Mouse (Mus musculus): ENCODE measurements around the gene Gm9999.
"Not testable (repeated sequence)": the region's sequence is repeated elsewhere in the genome, so short reads cannot be mapped to it uniquely, and the experiment has no call there.

Gm9999 gene

DNA sequence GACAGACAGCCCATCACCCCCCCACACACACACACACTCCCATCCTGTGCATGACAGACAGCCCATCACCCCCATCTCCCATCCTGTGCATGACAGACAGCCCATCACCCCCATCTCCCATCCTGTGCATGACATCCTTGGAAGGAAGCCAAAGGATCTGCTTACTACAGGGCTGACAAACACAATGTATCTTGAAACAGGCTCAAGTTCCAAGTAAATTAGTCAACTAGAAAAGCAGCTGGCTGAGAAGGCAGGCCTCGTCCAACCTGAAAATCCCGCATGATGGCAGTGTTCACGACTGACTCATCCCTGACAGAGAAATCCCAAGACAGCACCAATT is 17.2 kb downstream of the Gm9999 start:
- no peak for DNase-seq

DNA sequence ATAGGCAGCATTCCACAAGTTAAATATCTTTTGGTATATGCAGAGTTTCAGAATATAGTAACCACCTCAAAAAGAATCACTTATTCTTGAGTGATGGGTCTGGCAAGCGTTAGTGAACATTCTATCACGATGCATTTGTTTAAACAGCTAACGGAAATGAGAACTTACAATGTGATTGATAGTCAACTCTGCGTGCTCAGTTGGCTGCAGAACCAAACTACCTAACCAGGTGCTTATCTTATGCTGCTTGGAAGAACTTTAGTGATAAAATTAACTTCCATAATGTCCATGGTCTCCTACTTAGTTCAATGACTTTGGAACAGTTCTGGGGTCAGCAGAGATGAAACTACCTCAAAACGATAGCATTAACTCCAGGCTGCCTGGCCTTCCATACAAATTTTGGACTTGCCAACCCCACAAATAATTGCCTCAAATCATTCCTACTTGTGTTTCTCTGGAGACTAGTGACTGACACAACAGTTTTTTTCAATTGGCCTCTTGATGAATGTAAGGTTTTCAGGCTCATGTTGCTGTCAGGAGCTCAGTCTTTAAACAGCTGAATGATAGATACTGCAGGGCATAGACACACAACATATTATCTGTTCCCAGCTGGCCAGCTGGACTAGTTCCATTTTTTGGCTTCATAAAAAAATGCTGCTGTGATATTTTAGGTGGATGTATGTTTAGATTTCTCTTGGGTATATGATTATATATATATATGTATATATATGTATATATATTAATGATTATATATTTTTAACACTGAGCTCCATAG is 17.9 kb downstream of the Gm9999 start:
- DNase-seq = no peak

DNA sequence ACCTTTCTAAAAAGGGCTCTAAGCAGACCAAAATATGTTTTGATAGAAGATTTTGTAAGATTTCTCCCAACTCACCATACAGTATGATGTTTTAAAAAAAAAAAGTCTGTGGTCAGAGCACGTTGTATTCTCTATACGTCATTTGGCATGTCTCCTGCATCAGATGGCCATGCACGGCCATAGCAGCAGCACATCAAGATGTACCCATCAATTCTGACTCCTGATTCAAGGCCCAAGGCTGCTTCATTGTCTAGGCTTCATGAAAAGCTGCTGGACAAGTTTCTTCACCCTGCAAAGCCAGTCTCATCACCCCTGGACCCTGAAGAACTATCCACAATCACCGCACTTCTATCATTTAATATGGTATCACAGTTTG is 18.5 kb downstream of the Gm9999 start:
- DNase-seq = no peak

DNA sequence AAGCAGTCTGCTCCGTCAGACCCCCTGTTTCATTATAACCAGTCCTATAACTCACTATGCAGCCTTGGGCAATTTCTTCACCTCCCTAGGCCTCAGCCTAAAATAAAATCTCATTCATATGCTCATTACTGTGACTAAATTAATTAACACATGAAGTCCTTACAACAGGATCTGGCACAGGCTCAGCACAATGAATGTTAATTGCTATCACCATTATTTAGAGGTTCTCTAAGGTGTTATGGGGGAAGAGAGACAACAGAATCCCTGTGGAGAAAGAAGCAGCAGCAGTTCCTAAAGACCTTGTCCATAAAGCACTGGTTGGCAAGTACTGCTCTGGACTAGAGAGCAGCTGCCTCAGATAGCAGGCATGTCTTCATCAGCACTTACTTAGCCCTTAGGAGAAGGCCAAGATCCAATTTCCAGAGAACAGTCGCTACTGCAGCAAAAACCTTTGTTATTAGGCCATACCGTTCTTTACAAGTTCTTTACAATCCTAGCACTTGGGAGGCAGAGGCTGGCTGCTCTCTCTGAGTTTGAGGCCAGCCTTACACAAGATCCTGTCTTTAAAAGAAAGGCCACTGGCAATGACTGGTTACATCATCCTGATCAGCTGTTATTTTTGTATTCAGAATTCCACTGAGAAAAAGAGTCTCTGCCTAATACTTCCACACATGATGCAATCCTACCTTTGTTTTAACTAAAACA is 20.2 kb downstream of the Gm9999 start:
- DNase-seq = no peak

DNA sequence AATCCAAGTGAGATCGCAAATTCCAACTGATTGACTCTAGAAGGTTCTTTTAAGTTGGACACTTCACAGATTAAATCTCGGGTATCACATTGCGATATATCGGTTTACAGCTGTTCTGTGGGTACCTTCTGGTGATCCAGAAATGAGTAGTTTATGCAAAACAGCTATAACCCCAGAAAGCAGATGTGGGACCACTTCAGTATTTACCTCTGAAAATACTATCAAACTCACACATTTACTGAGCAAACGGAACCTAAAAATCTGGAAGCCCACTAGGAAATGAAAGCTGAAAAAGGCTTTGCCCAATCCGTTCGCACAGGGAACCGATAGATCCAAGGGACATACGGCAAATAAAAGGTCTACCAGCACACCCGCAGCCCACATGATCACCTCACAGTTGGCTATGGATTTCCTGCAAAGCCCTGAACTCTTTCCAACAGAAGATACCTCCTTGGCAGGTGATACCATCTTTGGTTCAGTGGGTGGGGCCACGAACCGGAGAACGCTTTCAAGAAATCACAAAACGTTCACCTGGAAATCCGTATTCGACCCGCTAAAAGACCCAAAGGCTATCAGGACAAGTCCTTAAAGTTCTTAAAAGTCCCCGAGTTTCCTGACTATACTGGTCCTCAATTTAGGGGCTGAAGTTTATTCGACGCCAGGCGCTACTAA is 23.9 kb downstream of the Gm9999 start:
- DNase-seq = no peak

DNA sequence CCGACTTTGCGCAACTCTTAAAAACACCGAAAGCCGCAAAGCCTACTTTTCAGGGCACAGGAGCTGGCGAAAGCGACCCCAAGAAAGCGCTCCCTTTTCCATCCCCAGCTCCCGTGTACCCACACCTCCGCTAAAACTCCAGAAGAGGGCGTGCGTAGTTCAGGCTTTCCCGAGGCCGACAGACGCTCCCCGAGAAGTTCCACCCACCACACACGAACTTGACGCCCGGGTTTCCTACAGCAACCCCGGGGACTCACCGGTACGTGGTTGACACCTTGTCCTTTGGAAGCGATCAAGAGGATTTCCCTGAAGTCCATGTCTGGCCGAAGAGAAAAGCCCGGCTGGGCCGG is 24.4 kb downstream of the Gm9999 start:
- no peak for DNase-seq

DNA sequence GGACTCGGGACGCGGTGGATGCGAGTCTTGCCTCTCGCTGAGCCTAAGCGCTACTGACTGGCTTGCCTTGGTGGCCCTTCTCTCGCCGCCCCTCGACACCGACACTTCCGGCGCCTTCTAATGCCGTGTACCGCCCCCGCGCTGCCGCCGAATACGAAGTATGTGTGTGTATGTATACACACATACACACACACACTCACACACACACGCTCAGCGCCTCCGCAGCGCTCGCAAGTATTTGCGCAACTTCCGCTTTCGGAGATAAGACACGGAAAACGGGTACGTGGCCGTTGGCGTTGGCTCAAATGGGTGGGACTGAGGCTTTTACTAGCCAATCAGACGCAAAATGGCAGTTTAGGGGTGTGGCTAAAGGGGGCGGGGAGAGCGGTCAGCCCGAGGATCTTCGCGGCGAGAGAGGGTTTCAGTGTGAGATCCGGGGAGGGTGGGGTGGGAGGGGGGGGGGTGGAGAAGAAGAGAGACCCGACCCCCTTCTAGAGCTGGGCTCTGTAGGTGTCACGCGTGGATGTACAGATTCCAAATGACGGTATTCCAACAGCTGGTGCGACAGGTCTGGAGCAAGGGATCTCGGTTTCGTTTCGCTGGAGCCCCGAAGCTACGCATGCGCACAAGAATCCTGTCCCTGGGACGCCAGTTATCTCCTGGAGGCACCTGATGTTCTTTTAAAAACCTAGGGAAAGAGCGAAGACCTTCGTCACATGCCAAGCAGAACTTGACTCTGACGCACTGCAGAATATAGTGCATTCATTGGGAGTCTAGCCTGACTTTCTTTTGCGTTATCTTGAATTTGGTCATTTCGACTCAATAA is 25.0 kb downstream of the Gm9999 start, which contains the start of gene Spty2d1:
TSS of gene Spty2d1 (minus strand) at position 244 of the 826 bp plus-strand sequence.
- peak; percentile 99 for DNase-seq

DNA sequence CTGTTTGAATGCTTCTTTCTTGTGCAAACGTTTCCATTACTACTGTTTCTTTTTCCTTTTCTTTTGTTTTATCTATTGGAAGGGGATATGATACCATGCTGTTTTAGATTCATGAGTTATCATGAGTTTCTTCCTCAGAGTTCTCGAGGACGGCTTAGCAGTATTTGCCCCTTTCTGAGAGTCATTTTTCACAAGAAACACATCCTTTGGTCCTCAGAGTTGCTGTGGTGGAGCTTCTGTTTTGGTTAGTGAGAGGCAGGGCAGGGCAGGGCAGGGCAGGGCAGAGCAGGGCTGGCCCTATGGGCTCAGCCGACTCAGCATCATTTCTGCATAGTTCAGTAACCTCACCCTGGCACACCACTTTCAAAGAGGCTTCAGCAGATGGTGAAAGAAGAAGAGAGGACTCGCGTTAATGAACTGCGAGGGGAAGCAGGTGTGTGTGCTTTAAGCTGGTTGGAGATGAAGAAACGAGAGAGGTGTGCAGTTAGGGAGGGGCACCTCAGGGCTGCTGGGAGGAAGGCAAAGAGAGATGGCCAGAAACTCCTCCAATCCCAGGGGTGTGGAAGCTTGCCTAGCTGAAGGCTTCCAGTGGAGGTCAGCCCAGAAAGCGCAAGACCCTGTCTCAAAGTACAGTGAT is 29.9 kb downstream of the Gm9999 start:
- no peak for DNase-seq

DNA sequence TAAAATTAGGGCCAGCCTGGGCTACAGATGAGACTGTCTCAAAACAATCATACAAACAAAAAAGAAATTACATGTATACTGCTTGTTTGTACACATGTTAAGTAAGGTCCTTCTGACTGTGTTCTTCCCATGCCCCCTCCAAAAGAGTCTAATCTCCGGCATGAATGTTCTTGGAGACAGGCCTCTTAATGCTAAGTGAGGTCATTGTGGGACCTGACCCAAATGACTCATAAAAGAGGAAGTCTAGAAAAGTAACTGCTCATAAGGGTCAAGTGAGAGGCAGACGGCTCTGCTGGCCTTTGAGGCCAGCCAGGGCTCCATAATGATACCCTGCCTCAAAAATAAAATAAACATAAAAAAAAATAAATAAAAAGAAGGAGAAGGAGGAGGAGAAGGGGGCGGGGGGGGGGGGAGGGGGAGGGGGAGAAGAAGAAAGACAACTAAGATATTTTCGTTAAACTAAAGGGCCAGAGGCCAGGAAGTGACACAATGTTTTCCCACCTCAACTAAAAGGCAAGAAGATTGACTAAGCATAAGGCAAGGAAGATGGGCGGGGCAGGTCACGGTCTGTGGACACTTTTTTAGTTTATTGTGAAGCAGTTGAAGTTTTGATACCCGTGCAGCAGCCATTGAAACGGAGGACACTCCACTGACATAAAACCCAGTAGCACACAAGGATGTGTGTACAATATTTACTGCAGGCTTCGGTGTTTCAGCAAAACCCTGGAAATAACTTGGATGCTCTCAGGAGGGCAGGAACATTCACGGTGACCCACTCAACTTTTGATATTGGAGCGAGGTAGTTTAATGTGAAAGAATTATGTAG is 31.4 kb downstream of the Gm9999 start:
- DNase-seq = no peak

DNA sequence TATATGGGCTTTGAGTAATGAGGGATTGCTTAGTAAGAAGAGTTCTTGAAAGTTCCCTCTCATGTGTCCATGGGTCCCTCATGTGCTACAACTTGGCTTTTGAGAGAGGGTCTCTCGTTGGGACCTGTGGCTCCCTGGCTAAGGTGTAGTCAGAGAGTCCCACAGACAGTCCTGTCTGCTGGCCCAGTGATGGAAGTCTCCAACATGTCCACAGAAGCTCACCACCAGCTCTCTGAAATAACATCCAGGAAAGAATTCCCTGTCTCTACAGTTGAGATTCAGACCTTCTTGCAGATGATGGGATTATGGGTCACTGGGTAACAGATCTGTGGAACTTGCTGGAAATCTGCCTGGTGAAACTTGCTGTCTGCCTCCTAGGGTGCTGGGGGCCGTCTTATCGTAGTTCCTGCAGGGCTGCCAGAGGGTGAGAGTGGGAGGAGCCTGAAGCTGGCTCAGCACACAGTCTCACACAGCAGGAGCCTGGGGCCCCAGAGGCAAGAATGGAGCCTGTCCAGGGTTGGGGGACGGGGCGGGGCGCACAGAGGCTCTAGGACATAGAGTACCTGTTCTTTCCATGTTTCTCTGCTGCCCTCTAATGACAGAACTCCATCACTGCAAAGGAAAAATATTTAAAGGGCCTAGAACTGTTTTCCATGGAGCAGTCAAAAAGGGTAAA is 32.1 kb downstream of the Gm9999 start:
- DNase-seq = peak; percentile 86

DNA sequence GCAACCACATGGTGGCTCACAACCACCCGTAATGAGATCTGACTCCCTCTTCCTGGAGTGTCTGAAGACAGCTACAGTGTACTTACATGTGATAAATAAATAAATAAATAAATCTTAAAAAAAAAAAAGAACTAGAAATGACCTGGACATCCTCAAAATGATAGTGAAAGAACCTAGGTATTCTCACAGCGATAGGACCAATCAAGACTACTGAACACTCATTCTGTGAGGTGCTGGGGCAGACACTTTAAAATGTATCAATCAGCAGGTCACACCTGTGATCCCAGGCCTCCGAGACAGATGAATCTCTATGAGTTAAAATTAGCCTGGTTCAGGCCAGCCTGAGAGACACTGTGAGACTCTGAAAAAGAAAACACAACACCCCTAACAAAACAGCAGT is 33.2 kb downstream of the Gm9999 start:
- no peak for DNase-seq

DNA sequence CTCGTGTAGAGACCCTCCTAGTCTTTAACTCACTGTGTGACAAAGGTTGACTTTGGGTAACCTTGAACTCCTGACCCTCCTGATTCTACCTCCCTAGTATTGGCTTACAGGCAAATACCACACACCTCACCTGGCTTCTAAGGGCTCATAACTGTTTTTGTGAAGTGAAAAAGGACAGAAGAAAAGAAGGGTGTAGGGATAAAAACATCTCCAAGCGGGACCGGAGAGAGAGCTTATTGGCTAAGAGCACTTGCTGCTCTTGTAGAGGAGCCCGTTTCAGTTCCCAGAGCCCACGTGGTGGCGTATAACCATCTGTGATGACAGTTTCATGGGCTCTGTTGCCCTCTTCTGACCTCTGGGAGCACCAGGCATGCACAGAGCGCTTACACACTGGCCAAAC is 33.8 kb downstream of the Gm9999 start:
- no peak for DNase-seq

DNA sequence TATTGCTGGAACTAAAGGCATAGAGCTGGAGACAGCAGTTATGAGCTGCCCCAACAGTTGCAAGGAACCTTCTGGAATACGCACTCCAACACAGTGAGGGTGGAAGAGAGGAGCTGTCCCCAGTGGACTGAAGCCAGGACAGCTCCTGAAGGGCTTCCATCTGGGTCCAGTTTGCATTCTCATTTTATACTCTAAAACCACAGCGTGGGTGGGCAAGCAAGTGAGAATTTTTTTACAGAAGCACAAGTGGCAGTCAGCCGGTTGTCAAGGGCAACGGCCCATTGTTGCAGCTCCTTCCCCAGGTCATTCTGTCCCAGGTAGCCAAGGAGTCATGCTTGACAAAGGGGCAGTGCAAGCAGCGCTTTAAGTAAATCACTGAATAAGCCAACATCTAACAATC is 36.3 kb downstream of the Gm9999 start:
- no peak for DNase-seq

DNA sequence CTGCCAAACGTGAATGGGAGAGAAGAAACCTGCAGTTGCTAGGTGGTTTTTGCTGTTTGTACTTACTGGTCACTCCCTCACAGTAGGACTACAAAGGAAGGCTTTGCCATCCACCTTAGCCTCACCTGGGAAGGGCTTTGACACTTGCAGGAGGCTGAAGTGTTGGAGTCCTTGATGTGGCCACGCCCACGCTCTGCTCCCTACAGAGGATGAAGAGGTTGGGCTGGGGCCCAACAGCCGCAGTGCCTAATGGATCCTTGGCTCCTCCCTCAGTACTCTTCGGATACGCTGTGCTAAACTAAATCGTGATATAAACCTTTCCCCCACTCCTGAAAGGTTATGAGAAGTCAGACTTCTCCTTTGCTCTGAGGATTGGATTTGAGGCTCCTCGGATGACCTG is 37.6 kb downstream of the Gm9999 start:
- DNase-seq = no peak

DNA sequence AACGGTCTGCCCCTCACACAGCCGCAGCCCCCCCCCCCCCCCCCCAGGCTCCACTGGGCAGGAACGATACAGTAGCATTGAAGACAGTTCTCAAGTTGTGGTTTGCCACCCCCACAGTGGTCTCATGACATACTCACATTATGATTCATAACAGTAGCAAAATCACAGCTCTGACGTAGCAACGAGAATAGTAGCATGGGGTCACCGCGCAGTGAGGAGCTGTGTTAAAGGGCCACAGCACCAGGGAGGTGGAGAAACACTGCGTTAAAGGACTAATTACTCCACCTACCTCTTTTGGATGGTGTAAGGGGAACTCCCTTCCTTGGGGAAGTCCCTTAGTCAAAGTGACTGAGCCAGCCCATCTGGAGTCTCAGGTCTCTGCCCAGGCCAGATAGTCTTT is 39.1 kb downstream of the Gm9999 start:
- DNase-seq = no peak

DNA sequence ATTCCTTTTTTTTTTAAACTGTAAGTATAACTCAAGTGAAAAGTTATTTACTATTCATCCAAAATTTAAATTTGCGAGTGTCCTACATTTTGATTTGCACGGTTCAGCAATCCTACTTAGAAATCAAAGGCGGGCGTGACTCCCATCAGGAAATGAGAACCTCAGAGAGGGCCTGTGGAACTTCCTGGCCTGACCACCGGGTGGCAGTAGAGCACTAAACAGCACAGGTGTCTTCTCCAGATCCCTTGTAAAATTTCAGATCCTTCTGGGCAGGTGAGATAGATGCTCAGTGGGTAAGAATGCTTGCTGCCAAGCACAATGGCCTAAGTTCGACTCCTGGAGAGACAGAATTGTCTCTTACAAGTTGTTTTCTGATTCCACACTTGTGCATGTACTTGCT is 40.1 kb downstream of the Gm9999 start:
- peak; percentile 87 for DNase-seq

DNA sequence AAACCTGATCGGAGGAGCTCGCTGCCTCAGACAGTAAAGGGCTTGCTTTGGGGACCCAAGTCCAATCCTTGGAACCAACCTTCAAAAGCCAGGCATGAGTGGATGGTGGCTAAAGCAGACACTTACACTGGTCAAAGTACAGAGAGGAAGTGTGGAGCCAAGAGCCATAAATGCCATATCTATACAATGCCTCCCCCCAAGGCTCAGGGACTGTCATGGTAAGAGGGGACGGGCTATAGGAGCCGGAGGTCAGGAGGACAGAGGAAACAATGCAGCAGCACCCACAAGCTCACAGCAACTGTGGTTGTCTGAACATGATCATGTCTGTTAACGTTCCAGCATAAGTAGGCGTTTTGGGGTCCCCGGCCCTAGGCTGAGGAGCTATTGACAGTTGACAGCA is 41.1 kb downstream of the Gm9999 start:
- DNase-seq = no peak

DNA sequence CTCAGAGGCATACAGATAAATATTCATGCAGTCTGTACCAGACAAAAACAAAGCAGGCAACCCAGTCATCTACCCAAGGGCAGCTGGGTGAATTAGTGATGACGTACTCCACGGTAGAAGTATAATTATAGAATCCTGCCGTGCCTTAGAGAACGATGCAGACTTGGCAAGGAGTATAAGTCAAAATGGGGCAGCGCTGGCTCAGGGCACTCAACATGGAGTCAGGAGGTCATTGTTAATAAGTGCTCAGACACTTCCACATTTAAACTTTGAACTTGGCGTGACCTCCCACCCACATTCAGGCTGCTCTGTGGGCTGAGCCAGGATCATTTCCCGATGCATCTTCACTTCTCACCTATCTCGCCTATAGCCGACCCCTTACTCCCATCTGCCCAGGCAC is 42.0 kb downstream of the Gm9999 start:
- DNase-seq = no peak

DNA sequence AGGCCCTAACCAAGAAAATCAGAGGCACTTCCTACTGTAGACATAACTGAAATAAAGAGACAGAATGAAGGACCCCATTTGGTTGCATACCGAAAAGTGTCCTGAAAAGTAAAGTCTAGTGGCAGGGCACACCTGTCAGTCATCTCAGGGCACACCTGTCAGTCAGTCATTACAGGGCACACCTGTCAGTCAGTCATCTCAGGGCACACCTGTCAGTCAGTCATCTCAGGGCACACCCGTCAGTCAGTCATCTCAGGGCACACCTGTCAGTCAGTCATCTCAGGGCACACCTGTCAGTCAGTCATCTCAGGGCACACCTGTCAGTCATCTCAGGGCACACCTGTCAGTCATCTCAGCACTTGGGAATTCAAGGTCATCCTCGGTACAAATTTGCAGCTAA is 43.5 kb downstream of the Gm9999 start:
- DNase-seq = not testable (repeated sequence)

DNA sequence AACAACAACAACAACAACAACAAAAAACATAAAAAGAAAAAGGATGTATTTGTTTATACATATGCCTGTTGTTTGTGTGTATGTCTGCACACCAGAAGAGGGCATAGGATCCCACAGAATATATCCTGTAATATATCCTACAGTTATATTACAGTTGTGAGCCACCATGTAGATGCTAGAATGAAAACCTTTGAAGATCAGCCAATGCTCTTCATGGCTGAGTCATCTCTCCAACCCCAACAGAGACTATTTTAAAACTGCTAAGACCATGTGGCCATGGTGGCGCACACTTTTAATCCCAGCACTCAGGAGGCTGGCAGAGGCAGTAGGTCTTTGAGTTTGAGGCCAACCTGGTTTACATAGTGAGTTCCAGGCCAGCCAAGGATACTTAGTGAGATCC is 44.1 kb downstream of the Gm9999 start:
- DNase-seq = no peak

DNA sequence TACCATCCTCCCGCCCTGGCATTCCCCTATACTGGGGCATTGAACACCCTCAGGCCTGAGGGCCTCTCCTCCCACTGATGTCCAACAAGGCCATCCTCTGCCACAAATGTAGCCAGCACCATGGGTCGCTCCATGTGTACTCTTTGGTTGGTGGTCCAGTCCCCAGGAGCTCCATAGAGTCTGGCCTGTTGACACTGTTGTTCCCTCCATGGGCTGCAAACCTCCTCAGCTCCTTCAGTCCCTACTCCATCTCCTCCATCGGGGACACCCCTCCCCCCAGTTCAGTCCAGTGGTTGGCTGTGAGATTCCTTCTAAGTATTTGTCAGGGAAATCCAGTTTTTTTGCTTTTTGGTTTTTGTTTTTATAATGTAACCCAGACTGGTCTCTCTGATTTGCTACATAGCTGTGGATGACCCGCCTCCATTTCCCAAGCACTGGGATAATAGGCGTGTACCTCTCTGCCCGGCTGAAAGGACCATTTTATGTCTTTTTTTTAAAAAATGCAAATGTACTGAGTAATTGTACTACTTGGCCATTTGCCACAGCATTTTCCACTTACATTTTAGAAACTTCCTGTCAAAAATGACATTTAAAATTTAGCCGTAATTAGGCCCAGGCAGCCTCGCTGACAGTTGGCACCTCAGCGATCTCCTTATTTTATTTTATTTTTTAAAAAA is 47.3 kb downstream of the Gm9999 start:
- DNase-seq = no peak

All from kidney, adult 18-20 months (tissue).